Mouse (Mus musculus): ENCODE data around the gene Cyb5d2. TPM values are rescaled to one million over a fixed set of nuclear protein-coding genes. Genes with fewer than 3 reads are reported as not detected.

Cyb5d2 gene
- total and polyA plus RNA-seq, 3 experiments: 2.4 to 3.9 (median 3.9) TPM

- peak; percentile 98 for TF ChIP-seq JUND (conservative IDR thresholded peaks at IDR 0.05; ENCODE audit: low read depth, low read length)
- 0 out of 2 replicates have a peak, but pooled peaks have one; percentile 38 for TF ChIP-seq ELF1 (IDR thresholded peaks at IDR 0.05; ENCODE audit: low read depth, low read length)
- TF ChIP-seq MAZ (IDR thresholded peaks at IDR 0.05; ENCODE audit: low read depth, low read length): no peak
- peak; percentile 32; the same call in 1 of the 2 replicates for TF ChIP-seq HCFC1 (IDR thresholded peaks at IDR 0.05; ENCODE audit: low read depth, low read length)
- 0 out of 2 replicates have a peak, but pooled peaks have one; percentile 31 for TF ChIP-seq UBTF (IDR thresholded peaks at IDR 0.05; ENCODE audit: low read depth, low read length)
- peak; percentile 47; the same call in 1 of the 2 replicates for TF ChIP-seq MXI1 (IDR thresholded peaks at IDR 0.05; ENCODE audit: low read depth, low read length)
- 0 out of 2 replicates have a peak, but pooled peaks have one; percentile 15 for TF ChIP-seq KAT2A (IDR thresholded peaks at IDR 0.05; ENCODE audit: insufficient replicate concordance, low read length)
- TF ChIP-seq NRF1 (IDR thresholded peaks at IDR 0.05; ENCODE audit: low read depth, low read length): no peak
- no peak for TF ChIP-seq ZC3H11A (IDR thresholded peaks at IDR 0.05; ENCODE audit: low read depth, low read length)
- no peak for TF ChIP-seq CHD2 (IDR thresholded peaks at IDR 0.05; ENCODE audit: low read length)
- TF ChIP-seq CHD1 (IDR thresholded peaks at IDR 0.05; ENCODE audit: low read depth, low read length): no peak
- TF ChIP-seq NELFE (IDR thresholded peaks at IDR 0.05; ENCODE audit: low read depth, low read length): no peak; the same call in 1 of the 2 replicates
- TF ChIP-seq POLR2A (IDR thresholded peaks at IDR 0.05; ENCODE audit: low read depth, low read length): no peak
- no peak for TF ChIP-seq POLR2AphosphoS2 (IDR thresholded peaks at IDR 0.05; ENCODE audit: low read depth, low read length)
Observed at GRCm38 (mm10) chr11:72734840-72735518, 61.0 kb downstream of the Cyb5d2 start (continued).

GRCm38 (mm10) chr11:72733736-72734135 lies 62.2 kb downstream of the Cyb5d2 start:
- dilution Hi-C loops (cut with MboI; ENCODE audit: extremely low pct_ligation_motif_present, extremely low pct_unique_long_range_greater_than_20kb, low sequenced_read_pairs) (no loop called here), in situ Hi-C loops (cut with MboI; ENCODE audit: low pct_ligation_motif_present, low pct_unique_long_range_greater_than_20kb, low sequenced_read_pairs) (no loop called here)
- no peaks in the 10 kb centered on the region for H3K27me3 ChIP-seq (replicated peaks)
- H3K36me3 ChIP-seq (replicated peaks in 1 of 2; ENCODE audit: control insufficient read depth in 1 of 2, insufficient read depth in 1 of 2, low read length in 1 of 2): peaks cover 65 to 84% of the 10 kb centered on the region in 2 experiments
- H3K4me1 ChIP-seq (ENCODE audit: control insufficient read depth in 1 of 2, insufficient read depth in 2 of 2): peaks cover 7 to 36% of the 10 kb centered on the region in 2 experiments
- H3K79me2 ChIP-seq (replicated peaks; ENCODE audit: control insufficient read depth, extremely low read depth, insufficient read depth, poor library complexity, severe bottlenecking): peaks cover 5% of the 10 kb centered on the region; the same call in 1 of the 2 replicates
- DNase-seq (ENCODE audit: extremely low read depth): no peak
- H3K4me3 ChIP-seq (replicated peaks in 1 of 3; ENCODE audit: low read depth in 2 of 3, low read length in 2 of 3, poor library complexity in 1 of 3): no peak overlapping the region
- no peak overlapping the region; the same call in 1 of the 2 replicates for H3K27ac ChIP-seq (ENCODE audit: insufficient read depth, low read depth)
- H3K4me2 ChIP-seq (ENCODE audit: insufficient read depth, low read depth, poor library complexity, severe bottlenecking): no peak overlapping the region
- TF ChIP-seq CTCF (conservative IDR thresholded peaks at IDR 0.05 in 1 of 2, IDR thresholded peaks at IDR 0.05 in 1 of 2; ENCODE audit: low read depth in 2 of 2, low read length in 2 of 2): no peak
- TF ChIP-seq USF1 (IDR thresholded peaks at IDR 0.05; ENCODE audit: low read depth, low read length): no peak
- TF ChIP-seq NELFE (IDR thresholded peaks at IDR 0.05; ENCODE audit: low read depth, low read length): no peak
- TF ChIP-seq BHLHE40 (IDR thresholded peaks at IDR 0.05; ENCODE audit: low read depth, low read length): no peak
- no peak for TF ChIP-seq ZMIZ1 (IDR thresholded peaks at IDR 0.05; ENCODE audit: low read depth, low read length)
- H3K9me3 ChIP-seq (replicated peaks; ENCODE audit: low read length): no peaks in the 10 kb centered on the region
- no peak overlapping the region for H3K9ac ChIP-seq (ENCODE audit: insufficient read depth, low read depth)

Other genes with a start within 250 kb of the Cyb5d2 start
- 0.17 and 0.21 TPM in 2 replicates for gene Spns3, start 245.6 kb downstream of the Cyb5d2 start, total RNA-seq (2012; rRNA removed)
- gene Spns3, start 245.6 kb downstream of the Cyb5d2 start, total RNA-seq (2014; rRNA removed): 0.85 and 1.0 TPM in 2 replicates
- gene Spns3, start 245.6 kb downstream of the Cyb5d2 start, polyA plus RNA-seq (2012; ENCODE audit: insufficient read length, low read depth): 1.6 and 1.8 TPM in 2 replicates
- 34.3 and 34.5 TPM in 2 replicates for gene Ube2g1, start 188.9 kb downstream of the Cyb5d2 start, total RNA-seq (2012; rRNA removed)
- 74.4 and 78.3 TPM in 2 replicates for gene Ube2g1, start 188.9 kb downstream of the Cyb5d2 start, total RNA-seq (2014; rRNA removed)
- 52.8 and 73.8 TPM in 2 replicates for gene Ube2g1, start 188.9 kb downstream of the Cyb5d2 start, polyA plus RNA-seq (2012; ENCODE audit: insufficient read length, low read depth)
- 30.4 and 31.5 TPM in 2 replicates for gene Ankfy1, start 106.1 kb downstream of the Cyb5d2 start, total RNA-seq (2012; rRNA removed)
- 29.9 and 31.4 TPM in 2 replicates for gene Ankfy1, start 106.1 kb downstream of the Cyb5d2 start, total RNA-seq (2014; rRNA removed)
- gene Ankfy1, start 106.1 kb downstream of the Cyb5d2 start, polyA plus RNA-seq (2012; ENCODE audit: insufficient read length, low read depth): 32.0 and 37.0 TPM in 2 replicates
- gene Zzef1, start 84 bp upstream of the Cyb5d2 start, total RNA-seq (2012; rRNA removed): 16.8 and 17.4 TPM in 2 replicates
- 9.4 and 10.5 TPM in 2 replicates for gene Zzef1, start 84 bp upstream of the Cyb5d2 start, total RNA-seq (2014; rRNA removed)
- 17.1 and 20.8 TPM in 2 replicates for gene Zzef1, start 84 bp upstream of the Cyb5d2 start, polyA plus RNA-seq (2012; ENCODE audit: insufficient read length, low read depth)
- gene Atp2a3, start 165.0 kb upstream of the Cyb5d2 start, total RNA-seq (2012; rRNA removed): 136 and 218 TPM in 2 replicates
- gene Atp2a3, start 165.0 kb upstream of the Cyb5d2 start, total RNA-seq (2014; rRNA removed): 44.1 and 61.4 TPM in 2 replicates
- gene Atp2a3, start 165.0 kb upstream of the Cyb5d2 start, polyA plus RNA-seq (2012; ENCODE audit: insufficient read length, low read depth): 255 and 279 TPM in 2 replicates
- 12.3 and 21.5 TPM in 2 replicates for gene P2rx1, start 203.0 kb upstream of the Cyb5d2 start, total RNA-seq (2012; rRNA removed)
- 15.9 and 18.9 TPM in 2 replicates for gene P2rx1, start 203.0 kb upstream of the Cyb5d2 start, total RNA-seq (2014; rRNA removed)
- gene P2rx1, start 203.0 kb upstream of the Cyb5d2 start, polyA plus RNA-seq (2012; ENCODE audit: insufficient read length, low read depth): 22.8 and 23.3 TPM in 2 replicates
- gene Camkk1, start 222.9 kb upstream of the Cyb5d2 start, total RNA-seq (2012; rRNA removed): 8.2 and 9.1 TPM in 2 replicates
- 5.1 and 6.8 TPM in 2 replicates for gene Camkk1, start 222.9 kb upstream of the Cyb5d2 start, total RNA-seq (2014; rRNA removed)
- gene Camkk1, start 222.9 kb upstream of the Cyb5d2 start, polyA plus RNA-seq (2012; ENCODE audit: insufficient read length, low read depth): 5.0 and 5.4 TPM in 2 replicates